Mouse (Mus musculus): Measurements from ENCODE around the gene Cct7. TPM values are rescaled to one million over a fixed set of nuclear protein-coding genes. Genes with fewer than 3 reads are reported as not detected.
A peak's percentile ranks its signal among the peaks of the same experiment; 100 is the strongest.

Gene Cct7
- polyA plus RNA-seq, 1 experiment, result 166 TPM

GRCm38 (mm10) chr6:85419150-85419549, 32.2 kb upstream of the Cct7 start:
- 90% methylated on average over 2 of the region's 2 CpGs for WGBS
- DNase-seq, result no peak
- H3K4me1 ChIP-seq (replicated peaks; ENCODE audit: control insufficient read depth, insufficient read depth, low read length), result no peaks in the 10 kb centered on the region
- no peaks in the 10 kb centered on the region; the same call in 1 of the 2 replicates for H3K27me3 ChIP-seq (ENCODE audit: control insufficient read depth, insufficient read depth, low read length)
- no peak overlapping the region for H3K27ac ChIP-seq (ENCODE audit: control insufficient read depth, insufficient read depth, low read length)
- no peak for TF ChIP-seq CTCF (IDR thresholded peaks at IDR 0.05; ENCODE audit: borderline replicate concordance, control insufficient read depth, extremely low read depth, insufficient read depth, low read length, poor library complexity)
- TF ChIP-seq POLR2A (IDR thresholded peaks at IDR 0.05; ENCODE audit: control insufficient read depth, extremely low read depth, insufficient read depth, low read length, poor library complexity), result no peak
- H3K4me3 ChIP-seq (ENCODE audit: control insufficient read depth, insufficient read depth, low read length), result no peak overlapping the region
- H3K36me3 ChIP-seq (ENCODE audit: control insufficient read depth, insufficient read depth, low read length), result no peaks in the 10 kb centered on the region

- 54% methylated on average over 28 of the region's 28 CpGs for WGBS
- Histone ChIP-seq H3K4me3 (ENCODE audit: control insufficient read depth, insufficient read depth, low read length) (no peak within 1 kb of the TSS), H3K36me3 (ENCODE audit: control insufficient read depth, insufficient read depth, low read length) (no peaks in the 10 kb centered on the region), H3K4me1 (replicated peaks; ENCODE audit: control insufficient read depth, insufficient read depth, low read length) (no peaks in the 10 kb centered on the region), H3K27me3 (ENCODE audit: control insufficient read depth, insufficient read depth, low read length) (no peaks in the 10 kb centered on the region; the same call in 1 of the 2 replicates), H3K27ac (ENCODE audit: control insufficient read depth, insufficient read depth, low read length) (no peak within 1 kb of the TSS)
- DNase-seq, result no peak
- TF ChIP-seq CTCF (IDR thresholded peaks at IDR 0.05; ENCODE audit: borderline replicate concordance, control insufficient read depth, extremely low read depth, insufficient read depth, low read length, poor library complexity) (no peak), POLR2A (IDR thresholded peaks at IDR 0.05; ENCODE audit: control insufficient read depth, extremely low read depth, insufficient read depth, low read length, poor library complexity) (no peak)
These were observed 27.4 kb upstream of the Cct7 start, which contains the start of gene Noto for GRCm38 (mm10) chr6:85423836-85424379. TSS of gene Noto (plus strand) at chr6:85423886.

- Histone ChIP-seq H3K27ac (ENCODE audit: control insufficient read depth, insufficient read depth, low read length) (no peak overlapping the region), H3K27me3 (ENCODE audit: control insufficient read depth, insufficient read depth, low read length) (no peaks in the 10 kb centered on the region), H3K36me3 (ENCODE audit: control insufficient read depth, insufficient read depth, low read length) (no peaks in the 10 kb centered on the region), H3K4me1 (replicated peaks; ENCODE audit: control insufficient read depth, insufficient read depth, low read length) (peaks cover 9% of the 10 kb centered on the region), H3K4me3 (ENCODE audit: control insufficient read depth, insufficient read depth, low read length) (peak overlapping the region; percentile 87)
- no peak for TF ChIP-seq CTCF (IDR thresholded peaks at IDR 0.05; ENCODE audit: borderline replicate concordance, control insufficient read depth, extremely low read depth, insufficient read depth, low read length, poor library complexity)
- TF ChIP-seq POLR2A (IDR thresholded peaks at IDR 0.05; ENCODE audit: control insufficient read depth, extremely low read depth, insufficient read depth, low read length, poor library complexity), result no peak
- WGBS, result 56% methylated on average over 8 of the region's 8 CpGs
- no peak for DNase-seq
These were observed 20.0 kb upstream of the Cct7 start for GRCm38 (mm10) chr6:85431274-85431841.

- WGBS, result 2% methylated on average over 39 of the region's 39 CpGs
- Histone ChIP-seq H3K27ac (ENCODE audit: control insufficient read depth, insufficient read depth, low read length) (no peak within 1 kb of the TSS), H3K4me3 (ENCODE audit: control insufficient read depth, insufficient read depth, low read length) (peak within 1 kb of the TSS; percentile 87), H3K36me3 (ENCODE audit: control insufficient read depth, insufficient read depth, low read length) (no peaks in the 10 kb centered on the region), H3K4me1 (replicated peaks; ENCODE audit: control insufficient read depth, insufficient read depth, low read length) (peaks cover 9% of the 10 kb centered on the region), H3K27me3 (ENCODE audit: control insufficient read depth, insufficient read depth, low read length) (no peaks in the 10 kb centered on the region)
- DNase-seq, result peak; percentile 90
- TF ChIP-seq CTCF (IDR thresholded peaks at IDR 0.05; ENCODE audit: borderline replicate concordance, control insufficient read depth, extremely low read depth, insufficient read depth, low read length, poor library complexity) (no peak), POLR2A (IDR thresholded peaks at IDR 0.05; ENCODE audit: control insufficient read depth, extremely low read depth, insufficient read depth, low read length, poor library complexity) (no peak)
These were observed 19.4 kb upstream of the Cct7 start, which contains the start of gene Smyd5 for GRCm38 (mm10) chr6:85431842-85432431. TSS of gene Smyd5 (plus strand) at chr6:85431989.

GRCm38 (mm10) chr6:85433865-85434264, 17.4 kb upstream of the Cct7 start:
- Histone ChIP-seq H3K4me3 (ENCODE audit: control insufficient read depth, insufficient read depth, low read length) (no peak overlapping the region), H3K27ac (ENCODE audit: control insufficient read depth, insufficient read depth, low read length) (no peak overlapping the region), H3K27me3 (ENCODE audit: control insufficient read depth, insufficient read depth, low read length) (no peaks in the 10 kb centered on the region), H3K4me1 (replicated peaks; ENCODE audit: control insufficient read depth, insufficient read depth, low read length) (peaks cover 9% of the 10 kb centered on the region), H3K36me3 (ENCODE audit: control insufficient read depth, insufficient read depth, low read length) (no peaks in the 10 kb centered on the region)
- DNase-seq, result no peak
- 49% methylated on average over 5 of the region's 5 CpGs for WGBS
- TF ChIP-seq CTCF (IDR thresholded peaks at IDR 0.05; ENCODE audit: borderline replicate concordance, control insufficient read depth, extremely low read depth, insufficient read depth, low read length, poor library complexity), result no peak
- no peak for TF ChIP-seq POLR2A (IDR thresholded peaks at IDR 0.05; ENCODE audit: control insufficient read depth, extremely low read depth, insufficient read depth, low read length, poor library complexity)

GRCm38 (mm10) chr6:85436204-85436603, 15.1 kb upstream of the Cct7 start:
- Histone ChIP-seq H3K36me3 (ENCODE audit: control insufficient read depth, insufficient read depth, low read length) (no peaks in the 10 kb centered on the region), H3K27ac (ENCODE audit: control insufficient read depth, insufficient read depth, low read length) (no peak overlapping the region), H3K27me3 (ENCODE audit: control insufficient read depth, insufficient read depth, low read length) (no peaks in the 10 kb centered on the region), H3K4me3 (ENCODE audit: control insufficient read depth, insufficient read depth, low read length) (no peak overlapping the region), H3K4me1 (replicated peaks; ENCODE audit: control insufficient read depth, insufficient read depth, low read length) (peaks cover 9% of the 10 kb centered on the region)
- TF ChIP-seq CTCF (IDR thresholded peaks at IDR 0.05; ENCODE audit: borderline replicate concordance, control insufficient read depth, extremely low read depth, insufficient read depth, low read length, poor library complexity), result no peak
- no peak for TF ChIP-seq POLR2A (IDR thresholded peaks at IDR 0.05; ENCODE audit: control insufficient read depth, extremely low read depth, insufficient read depth, low read length, poor library complexity)
- WGBS, result 33% methylated on average over 1 of the region's 1 CpGs
- no peak for DNase-seq

Data from thymus, adult 2 months (tissue).